Mouse (Mus musculus) ovary, adult 2 months (tissue): ENCODE measurements around the gene Wdr74. TPM values are rescaled to one million over a fixed set of nuclear protein-coding genes. Genes with fewer than 3 reads are reported as not detected.

Experiments used
- polyA plus RNA-seq: library from polyadenylated mRNA; depleted of rRNA; stranded (reverse); fragments of >200 nt; gene quantifications from 2 replicates; pipeline ENCODE4 v1.2.3, GENCODE M21; 2012; rRNA removed

Gene Wdr74
- 39.6 and 45.2 TPM in 2 replicates for polyA plus RNA-seq

GRCm38 (mm10) chr19:8735389-8736159, at the start of gene Wdr74:
Wdr74 (plus strand) TSS chr19:8735827.

GRCm38 (mm10) chr19:8722907-8723573, 12.6 kb upstream of the Wdr74 start, which contains the start of gene Slc3a2:
Slc3a2 (minus strand) TSS chr19:8723369.

GRCm38 (mm10) chr19:8740603-8741002, 5.0 kb downstream of the Wdr74 start, which contains the start of gene 1700092M07Rik:
1700092M07Rik (plus strand) TSS chr19:8740718.

GRCm38 (mm10) chr19:8741243-8741869, 5.7 kb downstream of the Wdr74 start, which contains the start of gene Stx5a:
Stx5a (plus strand) TSS chr19:8741413.

GRCm38 (mm10) chr19:8756635-8757387, 21.2 kb downstream of the Wdr74 start, which contains the start of gene Nxf1:
Nxf1 (plus strand) TSS chr19:8757073.

GRCm38 (mm10) chr19:8770567-8771270, 35.1 kb downstream of the Wdr74 start, which contains the start of gene Tmem223:
Tmem223 (plus strand) TSS chr19:8770996.

GRCm38 (mm10) chr19:8774086-8774835, 38.6 kb downstream of the Wdr74 start, which contains the start of gene Tmem179b:
Tmem179b (minus strand) TSS chr19:8774467.

GRCm38 (mm10) chr19:8786008-8786781, 50.6 kb downstream of the Wdr74 start, which contains the start of gene Taf6l:
Taf6l (minus strand) TSS chr19:8786417.

Other genes with a start within 250 kb of the Wdr74 start
- gene Slc22a8, start 144.6 kb upstream of the Wdr74 start, polyA plus RNA-seq, result 0.05 and 0.14 TPM in 2 replicates
- not detected in 2 replicates for gene Slc22a6, start 117.8 kb upstream of the Wdr74 start, polyA plus RNA-seq
- gene Chrm1, start 72.0 kb upstream of the Wdr74 start, polyA plus RNA-seq, result 0.27 and 0.39 TPM in 2 replicates
- 264 and 289 TPM in 2 replicates for gene Slc3a2, start 12.5 kb upstream of the Wdr74 start, polyA plus RNA-seq
- gene 1700092M07Rik, start 4.9 kb downstream of the Wdr74 start, polyA plus RNA-seq, result not detected in 2 replicates
- gene Stx5a, start 5.6 kb downstream of the Wdr74 start, polyA plus RNA-seq, result 114 and 132 TPM in 2 replicates
- 61.6 and 71.3 TPM in 2 replicates for gene Nxf1, start 21.2 kb downstream of the Wdr74 start, polyA plus RNA-seq
- gene Tmem223, start 35.2 kb downstream of the Wdr74 start, polyA plus RNA-seq, result 276 and 327 TPM in 2 replicates
- 127 and 136 TPM in 2 replicates for gene Tmem179b, start 38.6 kb downstream of the Wdr74 start, polyA plus RNA-seq
- 26.9 and 28.3 TPM in 2 replicates for gene Taf6l, start 50.6 kb downstream of the Wdr74 start, polyA plus RNA-seq
- 24.6 and 45.5 TPM in 2 replicates for gene Polr2g, start 62.8 kb downstream of the Wdr74 start, polyA plus RNA-seq
- gene Zbtb3, start 66.7 kb downstream of the Wdr74 start, polyA plus RNA-seq, result 3.0 and 3.2 TPM in 2 replicates
- gene Ttc9c, start 83.5 kb downstream of the Wdr74 start, polyA plus RNA-seq, result 12.5 and 19.6 TPM in 2 replicates
- 16.0 and 24.5 TPM in 2 replicates for gene Hnrnpul2, start 84.2 kb downstream of the Wdr74 start, polyA plus RNA-seq
- gene AC129217.1, start 93.9 kb downstream of the Wdr74 start, polyA plus RNA-seq, result 0.68 TPM in 1 of 2 replicates, not detected in the other
- gene Bscl2, start 101.6 kb downstream of the Wdr74 start, polyA plus RNA-seq, result 183 and 186 TPM in 2 replicates
- 1.5 and 1.9 TPM in 2 replicates for gene Gng3, start 103.4 kb downstream of the Wdr74 start, polyA plus RNA-seq
- gene Lrrn4cl, start 114.9 kb downstream of the Wdr74 start, polyA plus RNA-seq, result 3.2 and 4.4 TPM in 2 replicates
- 115 and 129 TPM in 2 replicates for gene Ubxn1, start 135.7 kb downstream of the Wdr74 start, polyA plus RNA-seq
- 22.7 and 33.5 TPM in 2 replicates for gene Uqcc3, start 145.1 kb downstream of the Wdr74 start, polyA plus RNA-seq
- gene Lbhd1, start 147.9 kb downstream of the Wdr74 start, polyA plus RNA-seq, result 0.85 and 1.2 TPM in 2 replicates
- not detected in 2 replicates for gene Gm49403, start 148.1 kb downstream of the Wdr74 start, polyA plus RNA-seq
- 19.1 and 24.3 TPM in 2 replicates for gene 1810009A15Rik, start 153.0 kb downstream of the Wdr74 start, polyA plus RNA-seq
- gene Gm49416, start 153.1 kb downstream of the Wdr74 start, polyA plus RNA-seq, result not detected in 2 replicates
- 37.5 and 40.2 TPM in 2 replicates for gene Ints5, start 157.2 kb downstream of the Wdr74 start, polyA plus RNA-seq
- 135 and 159 TPM in 2 replicates for gene Ganab, start 162.2 kb downstream of the Wdr74 start, polyA plus RNA-seq
- gene B3gat3, start 184.5 kb downstream of the Wdr74 start, polyA plus RNA-seq, result 118 and 124 TPM in 2 replicates
- 23.4 and 23.7 TPM in 2 replicates for gene Rom1, start 193.5 kb downstream of the Wdr74 start, polyA plus RNA-seq
- gene Eml3, start 193.7 kb downstream of the Wdr74 start, polyA plus RNA-seq, result 73.5 and 83.4 TPM in 2 replicates
- 21.7 and 22.8 TPM in 2 replicates for gene Mta2, start 206.0 kb downstream of the Wdr74 start, polyA plus RNA-seq
- gene Tut1, start 218.0 kb downstream of the Wdr74 start, polyA plus RNA-seq, result 24.1 and 25.9 TPM in 2 replicates
- gene Eef1g, start 231.2 kb downstream of the Wdr74 start, polyA plus RNA-seq, result 306 and 361 TPM in 2 replicates